Mouse (Mus musculus) liver, embryonic 12.5 days (tissue): ENCODE results near the gene Fosl2. TPM values are rescaled to one million over a fixed set of nuclear protein-coding genes. Genes with fewer than 3 reads are reported as not detected.

Experiments used
- ATAC-seq: fragments of 200-750 bp; cut with Nextera tagmentation; 2 replicates; pipeline ENCODE4 v1.8.0; 2017; ENCODE audit warnings: moderate number of reproducible peaks, mild to moderate bottlenecking, moderate library complexity
- H3K27ac ChIP-seq: fragments of 300-500 bp; sonication (generic); 2 replicates; pipeline ENCODE4 v1.5.1; 2016; ENCODE audit warnings: mild to moderate bottlenecking
- H3K27me3 ChIP-seq: fragments of 300-500 bp; sonication (generic); replicated peaks from 2 replicates; pipeline ENCODE4 v1.6.1; 2016; ENCODE audit warnings: mild to moderate bottlenecking, moderate library complexity
- H3K36me3 ChIP-seq: fragments of 300-500 bp; sonication (generic); 2 replicates; pipeline ENCODE4 v1.6.1; 2016; ENCODE audit warnings: mild to moderate bottlenecking, moderate library complexity
- H3K4me1 ChIP-seq: fragments of 300-500 bp; sonication (generic); 2 replicates; pipeline ENCODE4 v1.6.1; 2016
- H3K4me2 ChIP-seq: fragments of 300-500 bp; sonication (generic); 2 replicates; pipeline ENCODE4 v1.6.1; 2016; ENCODE audit warnings: mild to moderate bottlenecking, moderate library complexity
- H3K4me3 ChIP-seq: fragments of 300-500 bp; sonication (generic); 2 replicates; pipeline ENCODE4 v1.5.1; 2016; ENCODE audit warnings: mild to moderate bottlenecking, moderate library complexity
- H3K9ac ChIP-seq: fragments of 300-500 bp; sonication (generic); 2 replicates; pipeline ENCODE4 v1.6.1; 2016; ENCODE audit warnings: mild to moderate bottlenecking, moderate library complexity
- H3K9me3 ChIP-seq: fragments of 300-500 bp; sonication (generic); replicated peaks from 2 replicates; pipeline ENCODE4 v1.6.1; 2016; ENCODE audit warnings: mild to moderate bottlenecking, moderate library complexity
- WGBS: fragments of 180-500 bp; shearing (Covaris S2); methylation state at CpG from one replicate; pipeline ENCODE4 v1.1.7; 2016; ENCODE audit not compliant: insufficient replicate concordance; 5-methylcytosine and 5-hydroxymethylcytosine counted together
- polyA plus RNA-seq: library from polyadenylated mRNA; unstranded; fragments of >200 nt; fragmentation: Nextera tagmentation; extraction: Ambion mirVana; gene quantifications from 2 replicates; pipeline ENCODE4 v1.2.1, GENCODE M21; 2016

The Fosl2 gene
- polyA plus RNA-seq: 0.73 and 0.84 TPM in 2 replicates

DNA sequence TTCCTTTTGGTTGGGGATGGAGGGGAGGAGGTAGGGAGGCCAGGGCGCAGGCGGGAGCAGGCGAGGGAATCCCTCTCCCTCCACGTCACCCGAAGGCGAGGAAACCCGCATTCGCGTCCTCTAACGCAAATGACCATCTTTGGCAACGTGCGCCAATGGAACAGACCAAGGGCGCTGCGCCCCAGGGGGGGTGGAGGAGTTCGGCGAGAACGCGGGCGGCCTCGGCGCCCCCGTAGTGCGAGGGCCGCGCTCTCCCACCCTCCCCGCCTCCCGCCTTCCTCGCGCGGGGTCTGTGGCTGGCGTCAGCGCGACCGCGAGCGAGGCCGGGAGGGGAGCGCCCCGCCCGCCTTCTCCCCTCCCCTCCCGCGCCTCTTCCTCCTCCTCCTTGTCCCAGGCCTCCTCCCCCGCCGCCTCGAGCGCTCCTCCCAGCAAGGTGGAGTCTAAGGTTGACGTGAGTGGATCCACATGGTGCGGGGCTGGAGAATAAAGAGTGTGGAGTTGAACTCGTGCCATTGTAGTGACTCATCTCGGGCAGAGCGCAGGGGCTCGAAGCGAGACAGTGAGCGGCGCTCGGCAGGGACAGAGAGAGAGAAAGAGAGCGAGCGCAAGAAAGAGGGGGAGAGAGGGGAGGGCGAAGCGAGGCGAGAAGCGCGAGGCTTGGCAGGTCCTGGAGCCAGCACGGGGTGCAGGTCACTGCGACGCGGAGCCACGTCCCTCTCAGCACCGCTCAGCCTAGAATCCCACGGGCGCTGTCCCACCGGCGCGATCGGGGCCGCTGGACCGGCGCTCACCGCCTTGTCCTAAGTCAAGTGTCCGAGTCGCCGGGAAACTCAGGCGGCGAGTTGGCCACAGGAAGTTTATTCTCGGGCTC lies at the start of gene Fosl2:
TSS of gene Fosl2 (plus strand) at position 466 of the 871 bp plus-strand sequence.
- Histone ChIP-seq H3K4me2 (peak within 1 kb of the TSS; percentile 78), H3K4me1 (peaks cover 25% of the 10 kb centered on the region), H3K9me3 (no peaks in the 10 kb centered on the region), H3K4me3 (peak within 1 kb of the TSS; percentile 63), H3K36me3 (no peaks in the 10 kb centered on the region), H3K27ac (peak within 1 kb of the TSS; percentile 79), H3K9ac (peak within 1 kb of the TSS; percentile 66), H3K27me3 (peaks cover 87% of the 10 kb centered on the region)
- WGBS: under 1% methylated on average over 82 of the region's 85 CpGs
- ATAC-seq: peak; percentile 70

DNA sequence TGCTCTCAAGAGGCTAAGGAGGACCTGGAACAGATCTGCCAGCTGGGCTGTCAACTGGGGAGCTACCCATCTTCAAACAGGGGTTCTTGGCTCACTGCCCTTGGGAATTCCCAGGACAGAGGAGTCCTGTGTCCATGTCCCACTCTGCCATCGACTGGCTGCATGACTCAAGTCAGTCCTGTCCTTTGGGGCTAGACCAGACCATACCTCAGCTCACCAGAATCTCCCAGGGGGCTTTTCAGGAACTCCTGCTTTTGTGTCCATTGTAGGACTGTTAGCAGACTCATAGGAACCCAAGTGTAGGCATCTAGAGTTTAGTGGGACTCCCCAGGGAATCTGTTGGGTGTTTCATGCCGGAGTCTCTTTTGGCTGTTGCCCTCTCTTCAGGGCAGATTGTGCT lies 49.6 kb upstream of the Fosl2 start:
- peaks cover 11% of the 10 kb centered on the region; the same call in 1 of the 2 replicates for H3K4me1 ChIP-seq
- H3K4me3 ChIP-seq: no peak overlapping the region
- 68% methylated on average over 2 of the region's 2 CpGs for WGBS
- no peaks in the 10 kb centered on the region for H3K36me3 ChIP-seq
- H3K4me2 ChIP-seq: no peak overlapping the region
- no peak for ATAC-seq
- no peaks in the 10 kb centered on the region for H3K27me3 ChIP-seq
- H3K9ac ChIP-seq: no peak overlapping the region
- no peak overlapping the region for H3K27ac ChIP-seq
- H3K9me3 ChIP-seq: no peaks in the 10 kb centered on the region

DNA sequence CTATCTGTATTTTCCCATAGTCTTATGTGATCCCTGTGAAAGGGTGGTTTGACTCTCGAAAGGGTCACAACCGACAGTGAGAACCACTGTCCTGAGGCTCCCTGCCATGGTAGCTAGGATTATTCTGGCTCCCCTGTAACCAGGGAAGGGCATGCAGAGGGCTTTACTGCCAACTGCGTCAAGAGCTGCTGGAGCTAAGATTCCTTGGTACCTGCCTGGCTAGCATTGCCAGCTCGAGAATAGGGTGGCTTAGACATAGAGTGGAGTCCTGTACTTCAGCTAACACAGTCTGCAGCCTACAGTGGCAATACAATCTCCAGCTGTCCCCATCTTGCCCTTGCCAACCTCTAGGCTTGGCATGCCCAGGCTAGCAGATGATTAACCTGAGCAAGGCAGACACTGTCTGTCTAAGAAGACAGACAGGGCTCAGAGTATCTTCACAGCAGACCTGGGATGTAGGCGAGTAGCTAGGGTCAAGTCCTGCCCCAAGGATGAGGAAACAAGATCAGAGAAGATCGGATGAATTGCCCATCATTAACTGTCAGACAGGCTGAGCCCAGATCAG lies 49.0 kb upstream of the Fosl2 start:
- H3K4me1 ChIP-seq: 0 out of 2 replicates have a peak, but pooled peaks cover 7% of the 10 kb centered on the region
- H3K36me3 ChIP-seq: no peaks in the 10 kb centered on the region
- no peak overlapping the region for H3K9ac ChIP-seq
- no peaks in the 10 kb centered on the region for H3K9me3 ChIP-seq
- H3K4me3 ChIP-seq: no peak overlapping the region
- WGBS: 67% methylated on average over 6 of the region's 6 CpGs
- no peak for ATAC-seq
- H3K27ac ChIP-seq: no peak overlapping the region
- H3K27me3 ChIP-seq: no peaks in the 10 kb centered on the region
- no peak overlapping the region for H3K4me2 ChIP-seq

DNA sequence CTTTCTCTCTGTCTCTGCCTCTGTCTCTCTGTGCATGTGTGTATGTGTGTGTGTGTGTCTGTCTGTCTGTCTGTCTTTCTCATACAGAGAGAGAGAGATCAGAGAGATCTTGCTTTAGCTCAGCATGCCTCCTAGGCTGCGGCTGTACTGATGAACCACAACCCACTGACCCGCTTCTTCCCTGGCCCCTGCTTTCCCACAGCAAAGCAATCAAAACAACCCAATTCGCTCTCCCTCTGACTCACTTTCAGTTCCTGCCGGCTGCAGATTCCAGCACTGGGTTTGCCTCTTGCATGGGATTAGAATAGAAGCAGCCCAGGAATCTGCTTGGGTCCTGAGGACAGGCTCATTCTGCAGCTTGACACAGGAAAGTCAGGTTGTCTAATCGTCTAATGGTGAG lies 46.1 kb upstream of the Fosl2 start:
- no peaks in the 10 kb centered on the region for H3K27me3 ChIP-seq
- H3K27ac ChIP-seq: no peak overlapping the region
- no peaks in the 10 kb centered on the region for H3K9me3 ChIP-seq
- ATAC-seq: no peak
- 44% methylated on average over 5 of the region's 5 CpGs for WGBS
- H3K4me2 ChIP-seq: no peak overlapping the region
- H3K36me3 ChIP-seq: no peaks in the 10 kb centered on the region
- 0 out of 2 replicates have a peak, but pooled peaks cover 7% of the 10 kb centered on the region for H3K4me1 ChIP-seq
- H3K9ac ChIP-seq: no peak overlapping the region
- H3K4me3 ChIP-seq: no peak overlapping the region

DNA sequence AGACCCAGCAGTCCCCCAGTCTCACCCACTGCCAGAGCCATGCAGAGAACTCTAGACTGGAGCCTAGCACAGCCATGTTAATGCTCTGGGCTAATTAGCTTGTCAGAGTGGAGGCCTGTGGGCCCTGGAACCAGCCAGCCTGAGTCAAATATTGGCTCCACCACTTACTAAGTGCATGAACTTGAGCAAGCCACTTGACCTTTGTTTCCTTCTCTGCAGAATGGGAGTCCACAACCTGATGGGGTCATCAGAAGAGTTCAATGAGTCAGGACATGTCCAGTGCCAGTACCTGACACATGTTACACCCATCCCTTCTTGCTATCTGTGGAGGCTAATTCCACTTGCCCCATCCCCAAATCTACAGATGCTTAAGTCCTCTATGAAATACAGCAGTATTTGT lies 43.3 kb upstream of the Fosl2 start:
- no peak overlapping the region for H3K9ac ChIP-seq
- no peak overlapping the region for H3K4me2 ChIP-seq
- H3K4me3 ChIP-seq: no peak overlapping the region
- H3K36me3 ChIP-seq: no peaks in the 10 kb centered on the region
- no peaks in the 10 kb centered on the region for H3K9me3 ChIP-seq
- no peak for ATAC-seq
- H3K27ac ChIP-seq: no peak overlapping the region
- H3K4me1 ChIP-seq: 0 out of 2 replicates have a peak, but pooled peaks cover 7% of the 10 kb centered on the region
- H3K27me3 ChIP-seq: no peaks in the 10 kb centered on the region

DNA sequence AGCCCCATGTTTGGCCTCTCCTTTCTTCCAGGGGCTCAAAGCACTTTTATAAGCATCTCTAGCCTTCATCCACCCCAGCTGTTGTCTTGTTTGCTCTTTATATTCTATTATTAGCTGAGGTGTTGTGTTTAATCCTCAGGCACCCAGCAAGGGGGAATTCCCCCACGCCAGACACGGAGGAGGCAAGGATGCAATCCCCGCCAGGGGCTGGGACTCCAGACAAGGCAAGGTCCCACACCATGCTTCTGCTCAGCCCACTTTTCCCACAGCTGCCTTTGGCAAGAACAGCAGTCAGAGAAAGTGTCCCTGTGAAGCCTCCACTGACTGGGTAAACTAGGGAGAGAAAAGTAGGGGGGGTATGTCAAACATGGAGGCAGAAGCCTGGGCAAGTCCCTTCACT lies 36.9 kb upstream of the Fosl2 start:
- no peak overlapping the region for H3K27ac ChIP-seq
- H3K27me3 ChIP-seq: no peaks in the 10 kb centered on the region
- H3K4me1 ChIP-seq: 0 out of 2 replicates have a peak, but pooled peaks cover 11% of the 10 kb centered on the region
- no peak overlapping the region for H3K9ac ChIP-seq
- no peak overlapping the region for H3K4me2 ChIP-seq
- 63% methylated on average over 3 of the region's 3 CpGs for WGBS
- H3K9me3 ChIP-seq: no peaks in the 10 kb centered on the region
- no peaks in the 10 kb centered on the region for H3K36me3 ChIP-seq
- ATAC-seq: no peak
- no peak overlapping the region for H3K4me3 ChIP-seq

DNA sequence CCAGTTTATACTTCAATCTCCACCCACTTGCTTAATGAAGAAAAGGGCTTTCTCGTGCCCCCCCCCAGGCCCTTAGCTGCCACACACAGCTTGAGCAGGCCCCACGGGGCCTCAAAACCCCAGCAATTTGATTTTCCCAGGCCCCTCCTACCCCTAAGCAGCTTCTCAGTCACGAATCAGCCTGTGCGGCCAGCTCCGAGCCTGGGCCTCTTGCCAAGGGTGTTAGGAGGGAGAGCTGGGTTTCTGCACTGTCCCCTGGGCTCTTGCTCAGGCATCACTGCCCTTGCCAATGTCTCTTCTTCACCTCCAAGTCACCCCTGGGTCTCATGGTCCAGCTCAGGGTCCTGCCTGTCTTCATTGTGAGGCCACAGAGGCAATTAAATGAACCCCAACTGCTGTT lies 33.1 kb upstream of the Fosl2 start:
- H3K9ac ChIP-seq: no peak overlapping the region
- no peaks in the 10 kb centered on the region for H3K27me3 ChIP-seq
- 0 out of 2 replicates have a peak, but pooled peaks cover 11% of the 10 kb centered on the region for H3K4me1 ChIP-seq
- no peak overlapping the region for H3K27ac ChIP-seq
- no peaks in the 10 kb centered on the region for H3K36me3 ChIP-seq
- H3K4me3 ChIP-seq: no peak overlapping the region
- no peak for ATAC-seq
- H3K4me2 ChIP-seq: no peak overlapping the region
- 53% methylated on average over 5 of the region's 5 CpGs for WGBS
- no peaks in the 10 kb centered on the region for H3K9me3 ChIP-seq

DNA sequence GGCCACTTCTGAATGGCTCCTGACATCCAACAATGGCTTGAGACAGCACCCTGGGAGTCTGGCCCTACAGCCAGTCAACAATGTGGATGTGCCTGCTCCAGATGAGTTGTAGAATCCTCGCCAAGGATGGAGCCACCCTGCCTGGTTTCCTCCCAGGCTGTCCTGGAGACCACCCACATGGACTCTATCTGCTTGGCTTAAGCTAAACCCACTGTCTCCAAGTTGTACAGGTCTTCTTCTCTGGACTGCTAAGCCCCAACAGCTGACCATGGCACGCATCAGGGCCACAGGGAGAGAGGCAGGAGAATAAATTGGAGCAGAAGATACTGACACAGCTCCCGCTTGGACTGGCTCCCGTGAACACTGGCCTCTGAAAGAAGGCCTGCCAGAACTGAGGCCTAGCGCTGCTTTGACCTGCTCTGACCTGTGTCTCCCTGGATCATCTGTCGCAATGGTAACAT lies 32.6 kb upstream of the Fosl2 start:
- no peak overlapping the region for H3K9ac ChIP-seq
- H3K27me3 ChIP-seq: no peaks in the 10 kb centered on the region
- no peak overlapping the region for H3K27ac ChIP-seq
- no peaks in the 10 kb centered on the region for H3K36me3 ChIP-seq
- 0 out of 2 replicates have a peak, but pooled peaks cover 11% of the 10 kb centered on the region for H3K4me1 ChIP-seq
- WGBS: 65% methylated on average over 6 of the region's 6 CpGs
- H3K4me3 ChIP-seq: no peak overlapping the region
- ATAC-seq: no peak
- H3K9me3 ChIP-seq: no peaks in the 10 kb centered on the region
- H3K4me2 ChIP-seq: no peak overlapping the region

DNA sequence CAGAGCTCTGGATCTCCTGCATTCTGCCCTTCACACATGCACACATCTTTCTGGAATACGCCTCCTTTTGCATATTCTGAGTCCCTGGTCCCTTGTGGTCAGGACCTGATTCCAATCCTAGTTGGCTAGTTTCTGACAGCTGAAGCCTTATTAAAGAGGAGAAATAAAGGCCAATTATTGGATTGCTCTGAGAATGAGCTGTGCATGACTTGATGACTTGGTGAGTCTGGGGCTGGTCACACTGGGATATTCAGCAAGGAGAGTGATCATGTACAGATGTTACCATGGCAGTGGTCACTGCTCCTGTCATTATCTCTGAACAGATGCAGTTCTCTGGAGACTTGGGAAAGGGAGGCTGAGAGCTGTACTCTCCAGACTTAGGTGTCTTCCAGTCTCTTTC lies 32.1 kb upstream of the Fosl2 start:
- Histone ChIP-seq H3K9me3 (no peaks in the 10 kb centered on the region), H3K4me2 (no peak overlapping the region), H3K27ac (no peak overlapping the region), H3K4me1 (0 out of 2 replicates have a peak, but pooled peaks cover 11% of the 10 kb centered on the region), H3K9ac (no peak overlapping the region), H3K27me3 (no peaks in the 10 kb centered on the region), H3K4me3 (no peak overlapping the region), H3K36me3 (no peaks in the 10 kb centered on the region)
- WGBS: 63% methylated on average over 1 of the region's 1 CpGs
- no peak for ATAC-seq

DNA sequence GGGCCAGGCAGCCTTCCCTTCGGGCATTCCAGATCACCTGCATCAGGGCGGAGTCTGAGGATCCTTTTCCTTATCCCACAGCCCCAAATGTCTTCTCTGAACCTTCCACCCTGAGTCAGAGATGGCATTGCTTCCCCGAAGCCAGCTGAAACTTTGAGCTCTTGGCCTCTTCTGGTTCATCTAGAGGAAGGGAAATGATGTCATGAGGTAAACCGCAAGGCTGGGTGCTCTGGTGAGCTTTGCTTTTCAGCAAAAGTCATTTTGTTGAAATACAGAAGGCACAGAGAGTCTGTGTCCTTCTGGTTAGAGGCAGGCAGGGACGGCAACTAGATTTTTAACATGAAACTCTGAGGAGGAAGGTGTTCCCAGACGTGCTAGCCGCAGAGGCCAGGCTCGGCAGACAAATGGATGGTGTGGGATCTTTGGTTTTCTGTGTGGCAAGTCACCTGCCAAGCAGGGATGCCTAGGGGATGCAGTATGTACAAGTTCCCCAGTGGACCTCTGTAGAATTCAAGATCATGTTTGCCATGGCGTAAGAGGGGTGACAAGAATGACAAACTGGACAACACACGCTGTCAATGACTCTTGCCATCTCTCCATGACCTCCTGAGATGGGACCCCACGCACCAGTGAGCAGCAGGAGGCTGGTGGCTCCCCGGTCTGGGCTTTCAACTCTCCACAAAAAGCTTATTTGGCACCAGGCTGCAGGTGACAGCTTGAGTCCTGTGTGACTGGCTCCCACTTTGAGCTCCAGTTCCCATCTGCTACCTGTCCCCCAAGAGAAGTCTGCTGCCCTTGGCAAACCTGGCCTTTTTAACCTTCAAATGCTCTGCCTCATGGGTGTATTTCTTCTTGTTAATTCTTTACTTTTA lies 31.2 kb upstream of the Fosl2 start:
- Histone ChIP-seq H3K9ac (no peak overlapping the region), H3K4me2 (no peak overlapping the region), H3K27ac (no peak overlapping the region), H3K36me3 (no peaks in the 10 kb centered on the region), H3K27me3 (peaks cover 5% of the 10 kb centered on the region; the same call in 1 of the 2 replicates), H3K4me3 (no peak overlapping the region), H3K9me3 (no peaks in the 10 kb centered on the region), H3K4me1 (0 out of 2 replicates have a peak, but pooled peaks cover 11% of the 10 kb centered on the region)
- WGBS: 48% methylated on average over 12 of the region's 12 CpGs
- ATAC-seq: no peak

DNA sequence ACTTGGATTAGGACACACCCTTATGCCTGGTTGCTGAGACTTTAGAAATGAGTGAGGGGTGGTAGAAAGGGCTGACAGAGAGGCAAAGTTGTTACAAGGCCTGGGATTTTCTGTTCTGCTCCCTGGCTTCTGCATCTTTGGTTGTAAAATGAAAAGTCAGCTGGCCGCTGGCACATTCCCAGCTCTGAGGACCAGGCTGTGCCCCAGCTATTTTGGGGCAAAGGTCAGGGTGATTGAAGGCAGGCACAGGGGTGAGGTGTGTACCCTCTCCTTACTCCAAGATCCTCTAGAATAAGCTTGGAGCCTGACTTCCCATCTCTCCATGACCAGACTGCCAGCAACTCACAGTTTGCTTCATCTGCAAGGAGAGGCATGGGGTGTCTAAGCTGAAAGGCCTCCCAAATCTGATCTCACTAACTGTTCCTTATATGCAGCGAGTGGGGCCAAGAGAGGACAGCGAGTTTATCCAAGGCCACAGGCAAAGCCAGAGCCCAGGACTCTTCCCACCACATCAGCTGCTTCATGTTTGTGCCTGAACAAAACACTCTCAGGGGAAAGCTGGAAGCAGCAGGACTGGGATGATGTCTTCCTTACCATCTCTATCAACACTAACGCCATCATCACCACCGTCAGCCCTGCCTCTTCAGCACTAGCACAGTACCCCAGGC lies 29.0 kb upstream of the Fosl2 start:
- no peak overlapping the region for H3K4me3 ChIP-seq
- H3K4me1 ChIP-seq: peaks cover 18% of the 10 kb centered on the region; the same call in 1 of the 2 replicates

More for the DNA sequence above, 29.0 kb upstream of the Fosl2 start:
- ATAC-seq: no peak
- 69% methylated on average over 5 of the region's 5 CpGs for WGBS
- Histone ChIP-seq H3K27ac (no peak overlapping the region), H3K4me2 (no peak overlapping the region), H3K9ac (no peak overlapping the region), H3K27me3 (peaks cover 5% of the 10 kb centered on the region; the same call in 1 of the 2 replicates), H3K36me3 (no peaks in the 10 kb centered on the region), H3K9me3 (no peaks in the 10 kb centered on the region)
